In the genomic region with DNA sequence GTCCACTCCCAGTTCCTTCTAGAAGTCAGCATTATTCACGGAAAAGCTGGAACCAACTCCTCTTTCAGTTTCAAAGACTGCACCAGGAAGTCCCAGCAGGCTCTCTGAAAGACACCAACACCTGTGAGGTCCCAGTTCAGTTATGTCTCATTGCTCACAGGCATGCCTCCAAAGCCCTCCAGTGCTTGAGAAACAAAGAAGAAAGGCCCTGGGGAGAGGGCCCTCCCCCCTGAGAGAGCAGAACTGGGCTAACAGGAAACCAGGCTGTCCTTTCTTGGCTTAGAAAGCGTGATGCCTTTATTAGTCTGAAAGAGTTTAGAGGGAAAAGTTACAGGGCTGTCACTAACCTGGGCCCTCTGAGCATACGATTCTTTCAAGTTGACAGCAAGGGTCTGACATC, we compare ENCODE assay signal across 9 mouse cellular contexts. TPM values are rescaled to one million over a fixed set of nuclear protein-coding genes. Genes with fewer than 3 reads are reported as not detected.
A peak's percentile ranks its signal among the peaks of the same experiment; 100 is the strongest.
DNase-seq lines count a peak whose midpoint lies in the region; ATAC-seq and TF ChIP-seq lines count a peak whose summit lies in the region.
"Had no signal": no experiment of that assay in that cellular context is flagged by ENCODE, and none has a peak within 500 bp of the region (broad histone marks: within the 10 kb centered on the region; RNA-seq: fewer than 3 reads in every experiment).

No protein-coding gene starts in this region.

- peak; percentile 37; the same call in 1 of the 2 replicates for ATAC-seq in hindbrain, embryonic 16.5 days
- ATAC-seq in kidney, embryonic 15.5 days (replicated peaks; ENCODE audit: low FRiP score) = peak; percentile 64
- ATAC-seq in monocyte, adult 5-6 weeks (replicated peaks; ENCODE audit: insufficient number of reproducible peaks, low FRiP score, low TSS enrichment, poor library complexity, severe bottlenecking) = 0 out of 2 replicates have a peak, but pooled peaks have one; percentile 31
- no peak for ATAC-seq in forebrain, postnatal 0 days

- no peaks in the 10 kb centered on the region for H3K27me3 ChIP-seq in hindbrain, embryonic 16.5 days (replicated peaks; ENCODE audit: control insufficient read depth, insufficient read depth, low read length)
- H3K27me3 ChIP-seq in hindbrain, embryonic 10.5 days (ENCODE audit: insufficient read depth, poor library complexity, severe bottlenecking) = no peaks in the 10 kb centered on the region
- H3K27me3 ChIP-seq in kidney, embryonic 15.5 days = no peaks in the 10 kb centered on the region
- H3K27me3 ChIP-seq in cerebellum, adult 2 months (ENCODE audit: control insufficient read depth, insufficient read depth, low read length) = no peaks in the 10 kb centered on the region
- no peaks in the 10 kb centered on the region for H3K27me3 ChIP-seq in forebrain, postnatal 0 days (ENCODE audit: insufficient read depth, low read length)

- no peak overlapping the region for H3K4me3 ChIP-seq in hindbrain, embryonic 16.5 days (ENCODE audit: low read length)
- H3K4me3 ChIP-seq in hindbrain, embryonic 10.5 days = no peak overlapping the region
- H3K4me3 ChIP-seq in kidney, embryonic 15.5 days (replicated peaks) = no peak overlapping the region
- no peak overlapping the region for H3K4me3 ChIP-seq in cerebellum, adult 2 months (replicated peaks; ENCODE audit: insufficient read depth, low read depth, low read length)
- H3K4me3 ChIP-seq in forebrain, postnatal 0 days (ENCODE audit: low read depth, low read length) = no peak overlapping the region
- H3K4me3 ChIP-seq: myocyte had no signal

- H3K27ac ChIP-seq in hindbrain, embryonic 16.5 days (ENCODE audit: low read depth, low read length) = no peak overlapping the region
- no peak overlapping the region for H3K27ac ChIP-seq in hindbrain, embryonic 10.5 days
- peak overlapping the region; percentile 56 for H3K27ac ChIP-seq in kidney, embryonic 15.5 days
- no peak overlapping the region for H3K27ac ChIP-seq in cerebellum, adult 2 months (ENCODE audit: insufficient read depth, low read length)
- no peak overlapping the region for H3K27ac ChIP-seq in forebrain, postnatal 0 days (ENCODE audit: low read depth, low read length)

- no peaks in the 10 kb centered on the region for H3K36me3 ChIP-seq in hindbrain, embryonic 16.5 days (ENCODE audit: control insufficient read depth, insufficient read depth, low read length)
- H3K36me3 ChIP-seq in hindbrain, embryonic 10.5 days = no peaks in the 10 kb centered on the region
- no peaks in the 10 kb centered on the region for H3K36me3 ChIP-seq in kidney, embryonic 15.5 days
- H3K36me3 ChIP-seq in forebrain, postnatal 0 days (ENCODE audit: insufficient read depth) = no peaks in the 10 kb centered on the region

- WGBS in hindbrain, embryonic 16.5 days = 51% methylated on average over 3 of the region's 3 CpGs
- 55% methylated on average over 3 of the region's 3 CpGs for WGBS in hindbrain, embryonic 10.5 days
- WGBS in kidney, embryonic 15.5 days = 34% methylated on average over 3 of the region's 3 CpGs
- 37% methylated on average over 3 of the region's 3 CpGs for WGBS in cerebellum, adult 2 months
- WGBS in forebrain, postnatal 0 days = 30% methylated on average over 3 of the region's 3 CpGs

- no peak overlapping the region for H3K4me2 ChIP-seq in hindbrain, embryonic 16.5 days (ENCODE audit: low read length)
- no peak overlapping the region for H3K4me2 ChIP-seq in kidney, embryonic 15.5 days
- H3K4me2 ChIP-seq in forebrain, postnatal 0 days (ENCODE audit: low read depth) = no peak overlapping the region

- TF ChIP-seq CTCF in cerebellum, adult 2 months (IDR thresholded peaks at IDR 0.05; ENCODE audit: borderline replicate concordance, insufficient read depth, low read depth, low read length) = no peak
- TF ChIP-seq CTCF in forebrain, postnatal 0 days (IDR thresholded peaks at IDR 0.05; ENCODE audit: low read depth) = no peak

- H3K9me3 ChIP-seq in hindbrain, embryonic 16.5 days (ENCODE audit: control insufficient read depth, low read length) = no peaks in the 10 kb centered on the region
- H3K9me3 ChIP-seq in hindbrain, embryonic 10.5 days = no peaks in the 10 kb centered on the region
- no peaks in the 10 kb centered on the region for H3K9me3 ChIP-seq in kidney, embryonic 15.5 days (replicated peaks)
- no peaks in the 10 kb centered on the region for H3K9me3 ChIP-seq in forebrain, postnatal 0 days (ENCODE audit: low read length)

- no peaks in the 10 kb centered on the region for H3K4me1 ChIP-seq in hindbrain, embryonic 16.5 days (ENCODE audit: control insufficient read depth, insufficient read depth, low read depth, low read length)
- peaks cover 10% of the 10 kb centered on the region for H3K4me1 ChIP-seq in hindbrain, embryonic 10.5 days (replicated peaks)
- peaks cover 16% of the 10 kb centered on the region for H3K4me1 ChIP-seq in kidney, embryonic 15.5 days
- no peaks in the 10 kb centered on the region for H3K4me1 ChIP-seq in cerebellum, adult 2 months (ENCODE audit: control insufficient read depth, insufficient read depth, low read length)
- no peaks in the 10 kb centered on the region for H3K4me1 ChIP-seq in forebrain, postnatal 0 days (ENCODE audit: insufficient read depth)

- no peak for TF ChIP-seq POLR2A in cerebellum, adult 2 months (IDR thresholded peaks at IDR 0.05; ENCODE audit: borderline replicate concordance, insufficient read depth, low read length)

- no peak for DNase-seq in hindbrain, embryonic 10.5 days (ENCODE audit: low spot score)
- DNase-seq in T-cell, adult 2 months (ENCODE audit: low spot score) = peak; percentile 56
- DNase-seq in cerebellum, adult 2 months = no peak
- DNase-seq in layer of hippocampus, postnatal 36 days = no peak
- DNase-seq in forebrain, postnatal 0 days = no peak

- H3K9ac ChIP-seq in hindbrain, embryonic 16.5 days (ENCODE audit: low read depth, low read length) = no peak overlapping the region
- H3K9ac ChIP-seq in kidney, embryonic 15.5 days = no peak overlapping the region
- no peak overlapping the region for H3K9ac ChIP-seq in forebrain, postnatal 0 days

RNA-seq across cellular contexts. Expression of a gene that starts 22.5 kb away (rescaled TPM):
- polyA plus RNA-seq in hindbrain, embryonic 16.5 days (2015; fragmentation: Nextera tagmentation; extraction: Ambion mirVana) = 96.2 and 102 TPM in 2 replicates
- polyA plus RNA-seq in hindbrain, embryonic 10.5 days (2016; fragmentation: Nextera tagmentation; extraction: Ambion mirVana) = 111 and 125 TPM in 2 replicates
- 65.2 and 65.3 TPM in 2 replicates for polyA plus RNA-seq in kidney, embryonic 15.5 days (2015; fragmentation: Nextera tagmentation; extraction: Ambion mirVana)
- total RNA-seq in monocyte, adult 5-6 weeks (2017) = 56.7 to 93.5 TPM (median 62.8 TPM) in 3 replicates
- 94.2 and 94.6 TPM in 2 replicates for polyA plus RNA-seq in cerebellum, adult 2 months (2012; rRNA removed)
- 100 to 1,000 TPM in 1 of 2 experiments, 10 to 100 TPM in 1; 98.8 to 105 TPM for total RNA-seq in layer of hippocampus, postnatal 36 days (2021)
- 82.8 and 97.4 TPM in 2 replicates for total RNA-seq in forebrain, postnatal 0 days (2014; rRNA removed)
- 86.3 and 100 TPM in 2 replicates for polyA plus RNA-seq in forebrain, postnatal 0 days (2015; fragmentation: Nextera tagmentation; extraction: Ambion mirVana)

RNA-seq across cellular contexts. Expression of a gene that starts 25.9 kb away (rescaled TPM):
- 57.2 and 60.6 TPM in 2 replicates for polyA plus RNA-seq in hindbrain, embryonic 16.5 days (2015; fragmentation: Nextera tagmentation; extraction: Ambion mirVana)
- 58.5 and 72.0 TPM in 2 replicates for polyA plus RNA-seq in hindbrain, embryonic 10.5 days (2016; fragmentation: Nextera tagmentation; extraction: Ambion mirVana)
- polyA plus RNA-seq in kidney, embryonic 15.5 days (2015; fragmentation: Nextera tagmentation; extraction: Ambion mirVana) = 58.3 and 60.5 TPM in 2 replicates
- 50.1 to 70.9 TPM (median 70.8 TPM) in 3 replicates for total RNA-seq in monocyte, adult 5-6 weeks (2017)
- 99.6 and 111 TPM in 2 replicates for polyA plus RNA-seq in cerebellum, adult 2 months (2012; rRNA removed)
- total RNA-seq in layer of hippocampus, postnatal 36 days (2021) = 10 to 100 TPM; 45.3 to 51.3 TPM
- 34.3 and 42.2 TPM in 2 replicates for total RNA-seq in forebrain, postnatal 0 days (2014; rRNA removed)
- polyA plus RNA-seq in forebrain, postnatal 0 days (2015; fragmentation: Nextera tagmentation; extraction: Ambion mirVana) = 42.3 and 44.6 TPM in 2 replicates
